In genomic region chr4:126533729-126534070, GRCm38 (mm10) we compare ENCODE assay signal across 8 mouse cellular contexts. TPM values are rescaled to one million over a fixed set of nuclear protein-coding genes. Genes with fewer than 3 reads are reported as not detected.
DNase-seq lines count a peak whose midpoint lies in the region; ATAC-seq and TF ChIP-seq lines count a peak whose summit lies in the region.

No protein-coding gene starts in this region.

- peaks cover 10% of the 10 kb centered on the region for H3K4me1 ChIP-seq in spleen, adult 2 months (ENCODE audit: control insufficient read depth, insufficient read depth, insufficient read length)
- H3K4me1 ChIP-seq in liver, embryonic 11.5 days (replicated peaks; ENCODE audit: control insufficient read depth, insufficient read depth, low read length), result no peaks in the 10 kb centered on the region
- H3K4me1 ChIP-seq in stomach, postnatal 0 days (replicated peaks; ENCODE audit: control insufficient read depth, insufficient read depth), result 0 out of 2 replicates have a peak, but pooled peaks cover 3% of the 10 kb centered on the region

- no peaks in the 10 kb centered on the region for H3K9me3 ChIP-seq in liver, embryonic 11.5 days (ENCODE audit: control insufficient read depth, low read length)
- no peaks in the 10 kb centered on the region for H3K9me3 ChIP-seq in stomach, postnatal 0 days (ENCODE audit: control insufficient read depth, low read length)

- intact Hi-C loops in gastrocnemius, adult 2 months (cut with DNase I), result no loop called here
- intact Hi-C loops in gastrocnemius, postnatal 14 days (cut with DNase I; ENCODE audit: low total_unique reads), result no loop called here

- peak overlapping the region; percentile 71; the same call in 1 of the 2 replicates for H3K9ac ChIP-seq in liver, embryonic 11.5 days (ENCODE audit: low read depth, low read length)
- H3K9ac ChIP-seq in stomach, postnatal 0 days (ENCODE audit: low read length), result peak overlapping the region; percentile 88

- peaks cover 2% of the 10 kb centered on the region; the same call in 1 of the 2 replicates for H3K27me3 ChIP-seq in spleen, adult 2 months (ENCODE audit: control insufficient read depth, insufficient read depth, low read length)
- peaks cover 23% of the 10 kb centered on the region for H3K27me3 ChIP-seq in liver, embryonic 11.5 days (replicated peaks; ENCODE audit: control insufficient read depth, insufficient read depth, low read length)
- no peaks in the 10 kb centered on the region for H3K27me3 ChIP-seq in stomach, postnatal 0 days (ENCODE audit: control insufficient read depth, insufficient read depth, low read length)

- WGBS in spleen, adult 2 months, result 38% methylated on average over 7 of the region's 7 CpGs
- 16% methylated on average over 7 of the region's 7 CpGs for WGBS in liver, embryonic 11.5 days
- WGBS in stomach, postnatal 0 days, result 21% methylated on average over 5 of the region's 7 CpGs

- TF ChIP-seq EP300 in stomach, postnatal 0 days (optimal IDR thresholded peaks at IDR 0.05), result no peak

- peak overlapping the region; percentile 74 for H3K27ac ChIP-seq in gastrocnemius, adult 2 months
- no peak overlapping the region for H3K27ac ChIP-seq in spleen, adult 2 months (ENCODE audit: insufficient read depth, low read length)
- no peak overlapping the region for H3K27ac ChIP-seq in liver, embryonic 11.5 days (ENCODE audit: low read depth, low read length)
- no peak overlapping the region; the same call in 1 of the 2 replicates for H3K27ac ChIP-seq in stomach, postnatal 0 days (replicated peaks)

- peak overlapping the region; percentile 98 for H3K4me3 ChIP-seq in gastrocnemius, adult 2 months
- H3K4me3 ChIP-seq in spleen, adult 2 months (ENCODE audit: extremely low read depth, insufficient read depth, insufficient read length), result peak overlapping the region; percentile 60
- H3K4me3 ChIP-seq in liver, embryonic 11.5 days (ENCODE audit: low read depth, low read length), result peak overlapping the region; percentile 88
- peak overlapping the region; percentile 93 for H3K4me3 ChIP-seq in stomach, postnatal 0 days (ENCODE audit: low read depth, low read length)

- no peak for TF ChIP-seq CTCF in gastrocnemius, adult 2 months (IDR thresholded peaks at IDR 0.05)
- TF ChIP-seq CTCF in spleen, adult 2 months (IDR thresholded peaks at IDR 0.05; ENCODE audit: extremely low read depth, insufficient read depth, insufficient read length, insufficient replicate concordance), result no peak
- TF ChIP-seq CTCF in stomach, postnatal 0 days (IDR thresholded peaks at IDR 0.05; ENCODE audit: low read depth), result no peak

- peak; percentile 26; the same call in 1 of the 2 replicates for ATAC-seq in liver, embryonic 11.5 days (replicated peaks; ENCODE audit: low FRiP score)
- no peak; the same call in 1 of the 2 replicates for ATAC-seq in stomach, postnatal 0 days (ENCODE audit: low FRiP score, low TSS enrichment)

- peak overlapping the region; percentile 93 for H3K4me2 ChIP-seq in liver, embryonic 11.5 days
- peak overlapping the region; percentile 93 for H3K4me2 ChIP-seq in stomach, postnatal 0 days (replicated peaks; ENCODE audit: low read depth)

- no peak for TF ChIP-seq POLR2A in spleen, adult 2 months (IDR thresholded peaks at IDR 0.05; ENCODE audit: low read depth, low read length)

- DNase-seq in gastrocnemius, adult 2 months, result no peak
- no peak for DNase-seq in gastrocnemius, postnatal 14 days
- no peak for DNase-seq in spleen, adult 2 months (ENCODE audit: low read depth in 1 of 2, low spot score in 2 of 2)
- no peak for DNase-seq in spleen, postnatal 14 days (ENCODE audit: low spot score in 2 of 2)
- peak; percentile 47 for DNase-seq in liver, embryonic 11.5 days (ENCODE audit: low spot score)
- no peak for DNase-seq in stomach, postnatal 0 days (ENCODE audit: low spot score)
- DNase-seq in cerebellum, adult 9-11 months, result no peak
- DNase-seq in c-Kit-positive CD71-positive TER-119-positive erythroid progenitor cells, embryonic 14.5 days (ENCODE audit: low spot score), result no peak

- H3K36me3 ChIP-seq in spleen, adult 2 months (ENCODE audit: control insufficient read depth, insufficient read depth, low read length), result no peaks in the 10 kb centered on the region
- H3K36me3 ChIP-seq in liver, embryonic 11.5 days (ENCODE audit: control insufficient read depth, insufficient read depth, low read length), result no peaks in the 10 kb centered on the region
- no peaks in the 10 kb centered on the region for H3K36me3 ChIP-seq in stomach, postnatal 0 days (ENCODE audit: control insufficient read depth, insufficient read depth, low read length)

RNA-seq across cellular contexts. Expression of gene Ago4, which starts 0.4 kb away (rescaled TPM):
- 1 to 10 TPM; 4.5 to 8.4 TPM for total RNA-seq in gastrocnemius, adult 2 months (2021)
- total RNA-seq in gastrocnemius, postnatal 14 days (2021), result 1 to 10 TPM; 2.1 to 2.2 TPM
- 1.0 TPM in 2 replicates for polyA plus RNA-seq in spleen, adult 2 months (2012; rRNA removed)
- 0.29 and 0.30 TPM in 2 replicates for polyA plus RNA-seq in liver, embryonic 11.5 days (2014; fragmentation: Nextera tagmentation; extraction: Ambion mirVana)
- 1.6 and 1.7 TPM in 2 replicates for polyA plus RNA-seq in stomach, postnatal 0 days (2015; fragmentation: Nextera tagmentation; extraction: Ambion mirVana)

RNA-seq across cellular contexts. Expression of gene Clspn, which starts 23.0 kb away (rescaled TPM):
- total RNA-seq in gastrocnemius, adult 2 months (2021), result under 1 TPM; 0.28 to 0.50 TPM
- total RNA-seq in gastrocnemius, postnatal 14 days (2021), result 1 to 10 TPM; 2.1 to 2.5 TPM
- 0.88 and 1.1 TPM in 2 replicates for polyA plus RNA-seq in spleen, adult 2 months (2012; rRNA removed)
- polyA plus RNA-seq in liver, embryonic 11.5 days (2014; fragmentation: Nextera tagmentation; extraction: Ambion mirVana), result 43.5 and 51.6 TPM in 2 replicates
- 5.9 and 8.9 TPM in 2 replicates for polyA plus RNA-seq in stomach, postnatal 0 days (2015; fragmentation: Nextera tagmentation; extraction: Ambion mirVana)
